Mouse (Mus musculus): ENCODE data around the gene Snap23. TPM values are rescaled to one million over a fixed set of nuclear protein-coding genes. Genes with fewer than 3 reads are reported as not detected.

The Snap23 gene
- total RNA-seq (2014; rRNA removed): 14.7 and 20.7 TPM in 2 replicates
- 10.7 and 13.1 TPM in 2 replicates for polyA plus RNA-seq (2015; fragmentation: Nextera tagmentation; extraction: Ambion mirVana)

- peak; percentile 97 for DNase-seq (ENCODE audit: low spot score)
- H3K27me3 ChIP-seq (ENCODE audit: insufficient read depth, low read length): no peaks in the 10 kb centered on the region
- no peak for TF ChIP-seq CTCF (IDR thresholded peaks at IDR 0.05; ENCODE audit: low read depth)
- peak within 1 kb of the TSS; percentile 83 for H3K4me2 ChIP-seq (ENCODE audit: low read depth, low read length)
- H3K27ac ChIP-seq: peak within 1 kb of the TSS; percentile 73
- peaks cover 10% of the 10 kb centered on the region for H3K4me1 ChIP-seq (ENCODE audit: insufficient read depth, low read length)
- ATAC-seq: peak; percentile 94
- H3K9me3 ChIP-seq (ENCODE audit: low read length): no peaks in the 10 kb centered on the region
- H3K9ac ChIP-seq (replicated peaks; ENCODE audit: low read length): peak within 1 kb of the TSS; percentile 77
- peak within 1 kb of the TSS; percentile 76 for H3K4me3 ChIP-seq (ENCODE audit: low read length)
- H3K36me3 ChIP-seq (ENCODE audit: insufficient read depth, low read length): no peaks in the 10 kb centered on the region
- WGBS: 2% methylated on average over 42 of the region's 42 CpGs
Observed at GRCm38 (mm10) chr2:120566886-120567797, at the start of gene Snap23. Gene Snap23, plus strand, starts transcription at chr2:120567671.

GRCm38 (mm10) chr2:120518547-120519210, 48.8 kb upstream of the Snap23 start:
- TF ChIP-seq CTCF (IDR thresholded peaks at IDR 0.05; ENCODE audit: low read depth): no peak
- Histone ChIP-seq H3K27ac (no peak overlapping the region), H3K27me3 (ENCODE audit: insufficient read depth, low read length) (no peaks in the 10 kb centered on the region), H3K4me1 (ENCODE audit: insufficient read depth, low read length) (no peaks in the 10 kb centered on the region), H3K9me3 (ENCODE audit: low read length) (no peaks in the 10 kb centered on the region), H3K4me2 (ENCODE audit: low read depth, low read length) (no peak overlapping the region), H3K36me3 (ENCODE audit: insufficient read depth, low read length) (peaks cover 51% of the 10 kb centered on the region), H3K9ac (replicated peaks; ENCODE audit: low read length) (no peak overlapping the region), H3K4me3 (ENCODE audit: low read length) (no peak overlapping the region)
- 89% methylated on average over 5 of the region's 5 CpGs for WGBS
- DNase-seq (ENCODE audit: low spot score): no peak
- no peak for ATAC-seq

- H3K27ac ChIP-seq: no peak overlapping the region
- no peaks in the 10 kb centered on the region for H3K9me3 ChIP-seq (ENCODE audit: low read length)
- no peak overlapping the region for H3K4me2 ChIP-seq (ENCODE audit: low read depth, low read length)
- no peak overlapping the region for H3K9ac ChIP-seq (replicated peaks; ENCODE audit: low read length)
- no peak overlapping the region for H3K4me3 ChIP-seq (ENCODE audit: low read length)
- peaks cover 65% of the 10 kb centered on the region for H3K36me3 ChIP-seq (ENCODE audit: insufficient read depth, low read length)
- WGBS: 91% methylated on average over 5 of the region's 5 CpGs
- H3K27me3 ChIP-seq (ENCODE audit: insufficient read depth, low read length): no peaks in the 10 kb centered on the region
- ATAC-seq (no peak), DNase-seq (ENCODE audit: low spot score) (no peak)
- H3K4me1 ChIP-seq (ENCODE audit: insufficient read depth, low read length): no peaks in the 10 kb centered on the region
- no peak for TF ChIP-seq CTCF (IDR thresholded peaks at IDR 0.05; ENCODE audit: low read depth)
Observed at GRCm38 (mm10) chr2:120526771-120527170, 40.7 kb upstream of the Snap23 start.

GRCm38 (mm10) chr2:120529531-120529930, 37.9 kb upstream of the Snap23 start:
- Histone ChIP-seq H3K9me3 (ENCODE audit: low read length) (no peaks in the 10 kb centered on the region), H3K36me3 (ENCODE audit: insufficient read depth, low read length) (peaks cover 69% of the 10 kb centered on the region), H3K27me3 (ENCODE audit: insufficient read depth, low read length) (no peaks in the 10 kb centered on the region), H3K4me3 (ENCODE audit: low read length) (no peak overlapping the region), H3K4me1 (ENCODE audit: insufficient read depth, low read length) (no peaks in the 10 kb centered on the region), H3K4me2 (ENCODE audit: low read depth, low read length) (no peak overlapping the region), H3K27ac (no peak overlapping the region), H3K9ac (replicated peaks; ENCODE audit: low read length) (no peak overlapping the region)
- no peak for ATAC-seq
- peak; percentile 3 for DNase-seq (ENCODE audit: low spot score)
- TF ChIP-seq CTCF (IDR thresholded peaks at IDR 0.05; ENCODE audit: low read depth): peak; percentile 44

GRCm38 (mm10) chr2:120531223-120531622, 36.2 kb upstream of the Snap23 start:
- 97% methylated on average over 4 of the region's 4 CpGs for WGBS

GRCm38 (mm10) chr2:120539333-120539732, 28.1 kb upstream of the Snap23 start:
- Histone ChIP-seq H3K27ac (peak overlapping the region; percentile 37; the same call in 1 of the 2 replicates), H3K4me1 (ENCODE audit: insufficient read depth, low read length) (peaks cover 7% of the 10 kb centered on the region), H3K9me3 (ENCODE audit: low read length) (no peaks in the 10 kb centered on the region), H3K9ac (replicated peaks; ENCODE audit: low read length) (no peak overlapping the region), H3K4me3 (ENCODE audit: low read length) (no peak overlapping the region), H3K36me3 (ENCODE audit: insufficient read depth, low read length) (peaks cover 12% of the 10 kb centered on the region; the same call in 1 of the 2 replicates), H3K27me3 (ENCODE audit: insufficient read depth, low read length) (no peaks in the 10 kb centered on the region), H3K4me2 (ENCODE audit: low read depth, low read length) (peak overlapping the region; percentile 36)
- 19% methylated on average over 3 of the region's 3 CpGs for WGBS
- ATAC-seq (0 out of 2 replicates have a peak, but pooled peaks have one; percentile 53), DNase-seq (ENCODE audit: low spot score) (peak; percentile 23)
- no peak for TF ChIP-seq CTCF (IDR thresholded peaks at IDR 0.05; ENCODE audit: low read depth)

More at GRCm38 (mm10) chr2:120531223-120531622, 36.2 kb upstream of the Snap23 start:
- Histone ChIP-seq H3K27ac (no peak overlapping the region), H3K9me3 (ENCODE audit: low read length) (no peaks in the 10 kb centered on the region), H3K4me2 (ENCODE audit: low read depth, low read length) (no peak overlapping the region), H3K27me3 (ENCODE audit: insufficient read depth, low read length) (no peaks in the 10 kb centered on the region), H3K9ac (replicated peaks; ENCODE audit: low read length) (no peak overlapping the region), H3K36me3 (ENCODE audit: insufficient read depth, low read length) (peaks cover 71% of the 10 kb centered on the region), H3K4me1 (ENCODE audit: insufficient read depth, low read length) (no peaks in the 10 kb centered on the region), H3K4me3 (ENCODE audit: low read length) (no peak overlapping the region)
- no peak for TF ChIP-seq CTCF (IDR thresholded peaks at IDR 0.05; ENCODE audit: low read depth)
- no peak for DNase-seq (ENCODE audit: low spot score)
- no peak for ATAC-seq
